Mouse (Mus musculus): ENCODE measurements at regions not wholly inside any gene's neighbourhood (a gene's known extent, or its start where the extent isn't known, plus 50 kb on each side); places are given as distances from the start of the nearest gene placed in this dataset.

- Histone ChIP-seq H3K4me2 (ENCODE audit: low read length) (no peak overlapping the region), H3K27me3 (replicated peaks; ENCODE audit: control insufficient read depth, insufficient read depth, low read length) (no peaks in the 10 kb centered on the region), H3K4me1 (replicated peaks; ENCODE audit: control insufficient read depth, insufficient read depth, low read length) (no peaks in the 10 kb centered on the region), H3K4me3 (replicated peaks; ENCODE audit: low read length) (no peak overlapping the region), H3K9me3 (ENCODE audit: control insufficient read depth, low read length) (no peaks in the 10 kb centered on the region), H3K27ac (ENCODE audit: low read length) (no peak overlapping the region), H3K9ac (replicated peaks; ENCODE audit: low read depth, low read length) (no peak overlapping the region), H3K36me3 (ENCODE audit: control insufficient read depth, insufficient read depth) (no peaks in the 10 kb centered on the region)
- ATAC-seq, result no peak
Measured at GRCm38 (mm10) chr13:90474053-90474452, 384.6 kb upstream of the Xrcc4 start.

- no peak overlapping the region for H3K27ac ChIP-seq (ENCODE audit: low read length)
- ATAC-seq, result no peak
- H3K4me1 ChIP-seq (replicated peaks; ENCODE audit: control insufficient read depth, insufficient read depth, low read length), result no peaks in the 10 kb centered on the region
- H3K4me3 ChIP-seq (replicated peaks; ENCODE audit: low read length), result no peak overlapping the region
- H3K9me3 ChIP-seq (ENCODE audit: control insufficient read depth, low read length), result no peaks in the 10 kb centered on the region
- H3K36me3 ChIP-seq (ENCODE audit: control insufficient read depth, insufficient read depth), result no peaks in the 10 kb centered on the region
- no peaks in the 10 kb centered on the region for H3K27me3 ChIP-seq (replicated peaks; ENCODE audit: control insufficient read depth, insufficient read depth, low read length)
- no peak overlapping the region for H3K4me2 ChIP-seq (ENCODE audit: low read length)
- WGBS, result 81% methylated on average over 8 of the region's 8 CpGs
- H3K9ac ChIP-seq (replicated peaks; ENCODE audit: low read depth, low read length), result no peak overlapping the region
Measured at GRCm38 (mm10) chr13:90473041-90473825, 383.8 kb upstream of the Xrcc4 start.

- Histone ChIP-seq H3K36me3 (ENCODE audit: control insufficient read depth, insufficient read depth) (no peaks in the 10 kb centered on the region), H3K4me1 (replicated peaks; ENCODE audit: control insufficient read depth, insufficient read depth, low read length) (no peaks in the 10 kb centered on the region), H3K9me3 (ENCODE audit: control insufficient read depth, low read length) (no peaks in the 10 kb centered on the region), H3K27ac (ENCODE audit: low read length) (no peak overlapping the region), H3K27me3 (replicated peaks; ENCODE audit: control insufficient read depth, insufficient read depth, low read length) (no peaks in the 10 kb centered on the region), H3K9ac (replicated peaks; ENCODE audit: low read depth, low read length) (no peak overlapping the region), H3K4me3 (replicated peaks; ENCODE audit: low read length) (no peak overlapping the region), H3K4me2 (ENCODE audit: low read length) (no peak overlapping the region)
- WGBS, result 53% methylated on average over 5 of the region's 5 CpGs
- no peak for ATAC-seq
Measured at GRCm38 (mm10) chr13:90466096-90466495, 376.7 kb upstream of the Xrcc4 start.

GRCm38 (mm10) chr13:90464051-90464450 lies 374.6 kb upstream of the Xrcc4 start:
- Histone ChIP-seq H3K4me2 (ENCODE audit: low read length) (no peak overlapping the region), H3K4me1 (replicated peaks; ENCODE audit: control insufficient read depth, insufficient read depth, low read length) (no peaks in the 10 kb centered on the region), H3K27ac (ENCODE audit: low read length) (no peak overlapping the region), H3K9me3 (ENCODE audit: control insufficient read depth, low read length) (no peaks in the 10 kb centered on the region), H3K9ac (replicated peaks; ENCODE audit: low read depth, low read length) (no peak overlapping the region), H3K27me3 (replicated peaks; ENCODE audit: control insufficient read depth, insufficient read depth, low read length) (no peaks in the 10 kb centered on the region), H3K36me3 (ENCODE audit: control insufficient read depth, insufficient read depth) (no peaks in the 10 kb centered on the region), H3K4me3 (replicated peaks; ENCODE audit: low read length) (no peak overlapping the region)
- 85% methylated on average over 2 of the region's 2 CpGs for WGBS
- ATAC-seq, result no peak

- Histone ChIP-seq H3K27me3 (replicated peaks; ENCODE audit: control insufficient read depth, insufficient read depth, low read length) (no peaks in the 10 kb centered on the region), H3K27ac (ENCODE audit: low read length) (no peak overlapping the region), H3K4me2 (ENCODE audit: low read length) (no peak overlapping the region), H3K36me3 (ENCODE audit: control insufficient read depth, insufficient read depth) (no peaks in the 10 kb centered on the region), H3K9me3 (ENCODE audit: control insufficient read depth, low read length) (no peaks in the 10 kb centered on the region), H3K4me1 (replicated peaks; ENCODE audit: control insufficient read depth, insufficient read depth, low read length) (no peaks in the 10 kb centered on the region), H3K4me3 (replicated peaks; ENCODE audit: low read length) (no peak overlapping the region), H3K9ac (replicated peaks; ENCODE audit: low read depth, low read length) (no peak overlapping the region)
- WGBS, result 90% methylated on average over 2 of the region's 2 CpGs
- no peak for ATAC-seq
Measured at GRCm38 (mm10) chr13:90463381-90463780, 374.0 kb upstream of the Xrcc4 start.

- Histone ChIP-seq H3K27ac (ENCODE audit: low read length) (no peak overlapping the region), H3K36me3 (ENCODE audit: control insufficient read depth, insufficient read depth) (no peaks in the 10 kb centered on the region), H3K27me3 (replicated peaks; ENCODE audit: control insufficient read depth, insufficient read depth, low read length) (no peaks in the 10 kb centered on the region), H3K9ac (replicated peaks; ENCODE audit: low read depth, low read length) (no peak overlapping the region), H3K9me3 (ENCODE audit: control insufficient read depth, low read length) (peaks cover 6% of the 10 kb centered on the region; the same call in 1 of the 2 replicates), H3K4me1 (replicated peaks; ENCODE audit: control insufficient read depth, insufficient read depth, low read length) (no peaks in the 10 kb centered on the region), H3K4me3 (replicated peaks; ENCODE audit: low read length) (no peak overlapping the region), H3K4me2 (ENCODE audit: low read length) (no peak overlapping the region)
- ATAC-seq, result no peak
Measured at GRCm38 (mm10) chr13:90454631-90455030, 365.2 kb upstream of the Xrcc4 start.

GRCm38 (mm10) chr13:90426901-90427300 lies 337.5 kb upstream of the Xrcc4 start:
- WGBS, result 94% methylated on average over 3 of the region's 3 CpGs
- no peaks in the 10 kb centered on the region for H3K36me3 ChIP-seq (ENCODE audit: control insufficient read depth, insufficient read depth)
- no peak for ATAC-seq
- no peak overlapping the region for H3K4me3 ChIP-seq (replicated peaks; ENCODE audit: low read length)
- no peaks in the 10 kb centered on the region for H3K4me1 ChIP-seq (replicated peaks; ENCODE audit: control insufficient read depth, insufficient read depth, low read length)
- no peaks in the 10 kb centered on the region for H3K27me3 ChIP-seq (replicated peaks; ENCODE audit: control insufficient read depth, insufficient read depth, low read length)
- H3K9ac ChIP-seq (replicated peaks; ENCODE audit: low read depth, low read length), result no peak overlapping the region
- no peak overlapping the region for H3K4me2 ChIP-seq (ENCODE audit: low read length)
- H3K9me3 ChIP-seq (ENCODE audit: control insufficient read depth, low read length), result no peaks in the 10 kb centered on the region
- H3K27ac ChIP-seq (ENCODE audit: low read length), result no peak overlapping the region

GRCm38 (mm10) chr13:90425379-90425778 lies 336.0 kb upstream of the Xrcc4 start:
- no peaks in the 10 kb centered on the region for H3K36me3 ChIP-seq (ENCODE audit: control insufficient read depth, insufficient read depth)
- no peaks in the 10 kb centered on the region for H3K27me3 ChIP-seq (replicated peaks; ENCODE audit: control insufficient read depth, insufficient read depth, low read length)
- no peak overlapping the region for H3K9ac ChIP-seq (replicated peaks; ENCODE audit: low read depth, low read length)
- ATAC-seq, result no peak
- no peak overlapping the region for H3K27ac ChIP-seq (ENCODE audit: low read length)
- 92% methylated on average over 1 of the region's 1 CpGs for WGBS
- no peak overlapping the region for H3K4me3 ChIP-seq (replicated peaks; ENCODE audit: low read length)
- no peaks in the 10 kb centered on the region for H3K9me3 ChIP-seq (ENCODE audit: control insufficient read depth, low read length)
- H3K4me2 ChIP-seq (ENCODE audit: low read length), result no peak overlapping the region
- H3K4me1 ChIP-seq (replicated peaks; ENCODE audit: control insufficient read depth, insufficient read depth, low read length), result no peaks in the 10 kb centered on the region

DNA sequence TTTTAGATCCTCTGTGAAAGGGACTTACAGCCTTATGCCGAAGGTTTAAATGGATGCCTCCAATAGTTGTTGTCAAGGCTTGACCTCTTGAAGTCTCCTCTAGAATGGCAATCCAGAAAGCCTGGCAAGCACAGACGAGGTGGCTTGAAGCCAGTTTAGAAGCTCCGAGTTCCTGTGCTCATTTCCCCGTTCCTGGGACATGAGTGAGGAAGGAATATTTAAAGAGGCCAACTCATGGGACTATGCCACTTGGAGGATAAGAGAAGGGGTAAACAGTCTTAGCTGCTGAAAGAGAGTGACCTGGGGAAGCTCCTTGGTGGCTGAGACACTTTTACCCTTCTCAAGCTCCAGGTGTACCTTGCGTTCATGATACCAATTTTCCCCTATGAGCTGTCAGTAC lies 335.1 kb upstream of the Xrcc4 start:
- Histone ChIP-seq H3K4me3 (replicated peaks; ENCODE audit: low read length) (no peak overlapping the region), H3K36me3 (ENCODE audit: control insufficient read depth, insufficient read depth) (no peaks in the 10 kb centered on the region), H3K4me2 (ENCODE audit: low read length) (no peak overlapping the region), H3K27me3 (replicated peaks; ENCODE audit: control insufficient read depth, insufficient read depth, low read length) (no peaks in the 10 kb centered on the region), H3K27ac (ENCODE audit: low read length) (no peak overlapping the region), H3K9ac (replicated peaks; ENCODE audit: low read depth, low read length) (no peak overlapping the region), H3K4me1 (replicated peaks; ENCODE audit: control insufficient read depth, insufficient read depth, low read length) (no peaks in the 10 kb centered on the region), H3K9me3 (ENCODE audit: control insufficient read depth, low read length) (no peaks in the 10 kb centered on the region)
- ATAC-seq, result no peak
- WGBS, result 91% methylated on average over 5 of the region's 5 CpGs

- no peak for ATAC-seq
- WGBS, result 32% methylated on average over 4 of the region's 4 CpGs
- H3K27me3 ChIP-seq (replicated peaks; ENCODE audit: control insufficient read depth, insufficient read depth, low read length), result no peaks in the 10 kb centered on the region
- no peak overlapping the region for H3K4me2 ChIP-seq (ENCODE audit: low read length)
- no peaks in the 10 kb centered on the region for H3K9me3 ChIP-seq (ENCODE audit: control insufficient read depth, low read length)
- H3K9ac ChIP-seq (replicated peaks; ENCODE audit: low read depth, low read length), result no peak overlapping the region
- H3K4me3 ChIP-seq (replicated peaks; ENCODE audit: low read length), result no peak overlapping the region
- no peaks in the 10 kb centered on the region for H3K36me3 ChIP-seq (ENCODE audit: control insufficient read depth, insufficient read depth)
- no peak overlapping the region for H3K27ac ChIP-seq (ENCODE audit: low read length)
- no peaks in the 10 kb centered on the region for H3K4me1 ChIP-seq (replicated peaks; ENCODE audit: control insufficient read depth, insufficient read depth, low read length)
Measured at GRCm38 (mm10) chr13:90420966-90421365, 331.6 kb upstream of the Xrcc4 start.

Measured in forebrain, embryonic 16.5 days (tissue).